Mouse (Mus musculus) spleen, adult 2 months (tissue): Measurements from ENCODE around the gene Cdip1. TPM values are rescaled to one million over a fixed set of nuclear protein-coding genes. Genes with fewer than 3 reads are reported as not detected.

ENCODE experiments used
- DNase-seq, 2 experiments: peaks; one replicate each; pipeline versions ENCODE4 v3.0.0 to v3.0.0-alpha.2; 2012 to 2021; ENCODE audit warnings: low spot score in 2 of 2, low read depth in 1 of 2
- H3K27ac ChIP-seq: fragments of 200-500 bp; 2 replicates; pipeline ENCODE4 v1.5.1; 2012; ENCODE audit warnings: low read length, inconsistent platforms; ENCODE audit not compliant: insufficient read depth
- H3K27me3 ChIP-seq: fragments of 200-500 bp; 2 replicates; pipeline ENCODE4 v1.6.1; 2012; ENCODE audit warnings: mild to moderate bottlenecking, moderate library complexity, low read length, inconsistent platforms; ENCODE audit not compliant: control insufficient read depth, insufficient read depth
- H3K36me3 ChIP-seq: fragments of 200-500 bp; 2 replicates; pipeline ENCODE4 v1.6.1; 2012; ENCODE audit warnings: mild to moderate bottlenecking, low read length, inconsistent platforms; ENCODE audit not compliant: control insufficient read depth, insufficient read depth
- H3K4me1 ChIP-seq: fragments of 200-500 bp; 2 replicates; pipeline ENCODE4 v1.6.1; 2011; ENCODE audit warnings: inconsistent platforms; ENCODE audit not compliant: control insufficient read depth, insufficient read depth, insufficient read length
- H3K4me3 ChIP-seq: fragments of 200-500 bp; 2 replicates; pipeline ENCODE4 v1.5.1; 2011; ENCODE audit warnings: mild to moderate bottlenecking, inconsistent platforms; ENCODE audit not compliant: insufficient read depth, insufficient read length; ENCODE audit errors: extremely low read depth
- CTCF ChIP-seq: fragments of 200-500 bp; IDR thresholded peaks from 2 replicates; pipeline ENCODE4 v1.5.1; 2011; ENCODE audit warnings: mild to moderate bottlenecking, inconsistent platforms; ENCODE audit not compliant: insufficient read depth, insufficient read length, insufficient replicate concordance; ENCODE audit errors: extremely low read depth
- POLR2A ChIP-seq: fragments of 200-500 bp; IDR thresholded peaks from 2 replicates; pipeline ENCODE4 v1.6.1; 2011; ENCODE audit warnings: low read depth, low read length, inconsistent platforms
- WGBS: fragments of 180-500 bp; shearing (Covaris S2); methylation state at CpG from one replicate; pipeline ENCODE4 v1.1.7; 2018; 5-methylcytosine and 5-hydroxymethylcytosine counted together
- polyA plus RNA-seq: library from polyadenylated mRNA; depleted of rRNA; stranded (reverse); fragments of >200 nt; gene quantifications from 2 replicates; pipeline ENCODE4 v1.2.3, GENCODE M21; 2012; rRNA removed

Cdip1 gene
- polyA plus RNA-seq, 1 experiment: 40.4 TPM

- Histone ChIP-seq H3K36me3 (peaks cover 53% of the 10 kb centered on the region), H3K4me1 (no peaks in the 10 kb centered on the region), H3K27ac (no peak overlapping the region), H3K4me3 (no peak overlapping the region), H3K27me3 (no peaks in the 10 kb centered on the region)
- TF ChIP-seq CTCF: no peak
- no peak for TF ChIP-seq POLR2A
- no peak for DNase-seq
- WGBS: 95% methylated on average over 3 of the region's 3 CpGs
Measured at GRCm38 (mm10) chr16:4701211-4701610, 88.9 kb downstream of the Cdip1 start.

Other genes with a start within 250 kb of the Cdip1 start
- 0.53 and 0.68 TPM in 2 replicates for gene Srl, start 248.5 kb downstream of the Cdip1 start, polyA plus RNA-seq
- 5.6 and 8.7 TPM in 2 replicates for gene Tfap4, start 230.4 kb downstream of the Cdip1 start, polyA plus RNA-seq
- gene Glis2, start 195.6 kb downstream of the Cdip1 start, polyA plus RNA-seq: 11.9 and 14.1 TPM in 2 replicates
- 8.2 and 9.5 TPM in 2 replicates for gene Pam16, start 165.3 kb downstream of the Cdip1 start, polyA plus RNA-seq
- gene Vasn, start 150.4 kb downstream of the Cdip1 start, polyA plus RNA-seq: 23.6 and 31.3 TPM in 2 replicates
- 11.0 and 12.1 TPM in 2 replicates for gene Dnaja3, start 150.3 kb downstream of the Cdip1 start, polyA plus RNA-seq
- gene Coro7, start 110.5 kb downstream of the Cdip1 start, polyA plus RNA-seq: 150 and 191 TPM in 2 replicates
- 8.7 and 9.4 TPM in 2 replicates for gene Nmral1, start 70.9 kb downstream of the Cdip1 start, polyA plus RNA-seq
- 17.2 and 19.8 TPM in 2 replicates for gene Hmox2, start 63.9 kb downstream of the Cdip1 start, polyA plus RNA-seq
- gene 4930562C15Rik, start 45.1 kb upstream of the Cdip1 start, polyA plus RNA-seq: not detected in 2 replicates
- gene Ubald1, start 90.0 kb upstream of the Cdip1 start, polyA plus RNA-seq: 65.6 and 67.6 TPM in 2 replicates
- gene Mgrn1, start 96.0 kb upstream of the Cdip1 start, polyA plus RNA-seq: 103 and 134 TPM in 2 replicates
- gene Nudt16l1, start 148.5 kb upstream of the Cdip1 start, polyA plus RNA-seq: 70.3 and 78.4 TPM in 2 replicates
- gene Anks3, start 173.9 kb upstream of the Cdip1 start, polyA plus RNA-seq: 51.5 and 56.3 TPM in 2 replicates
- not detected in 2 replicates for gene Sept12, start 207.6 kb upstream of the Cdip1 start, polyA plus RNA-seq
- gene Smim22, start 217.0 kb upstream of the Cdip1 start, polyA plus RNA-seq: 1.4 and 1.8 TPM in 2 replicates
- gene Rogdi, start 223.3 kb upstream of the Cdip1 start, polyA plus RNA-seq: 229 and 300 TPM in 2 replicates